Mouse (Mus musculus) testis, adult 2 months (tissue): Measurements from ENCODE around the gene Slc35b4.

Source experiments
- CTCF ChIP-seq: fragments of 200-500 bp; IDR thresholded peaks from 2 replicates; pipeline ENCODE4 v1.5.1; 2012; ENCODE audit warnings: low read depth, mild to moderate bottlenecking, inconsistent platforms, low read length, moderate library complexity; ENCODE audit not compliant: control insufficient read depth, insufficient read depth, insufficient replicate concordance
- POLR2A ChIP-seq: fragments of 200-500 bp; IDR thresholded peaks from 2 replicates; pipeline ENCODE4 v1.6.1; 2012; ENCODE audit warnings: low read depth, mild to moderate bottlenecking, inconsistent platforms, low read length, moderate library complexity; ENCODE audit not compliant: control insufficient read depth

- TF ChIP-seq CTCF, result no peak
- no peak for TF ChIP-seq POLR2A
Observed at GRCm38 (mm10) chr6:34111406-34111805, 65.5 kb downstream of the Slc35b4 start.
